18 mouse cellular contexts compared by ENCODE assay signal in the genomic region with DNA sequence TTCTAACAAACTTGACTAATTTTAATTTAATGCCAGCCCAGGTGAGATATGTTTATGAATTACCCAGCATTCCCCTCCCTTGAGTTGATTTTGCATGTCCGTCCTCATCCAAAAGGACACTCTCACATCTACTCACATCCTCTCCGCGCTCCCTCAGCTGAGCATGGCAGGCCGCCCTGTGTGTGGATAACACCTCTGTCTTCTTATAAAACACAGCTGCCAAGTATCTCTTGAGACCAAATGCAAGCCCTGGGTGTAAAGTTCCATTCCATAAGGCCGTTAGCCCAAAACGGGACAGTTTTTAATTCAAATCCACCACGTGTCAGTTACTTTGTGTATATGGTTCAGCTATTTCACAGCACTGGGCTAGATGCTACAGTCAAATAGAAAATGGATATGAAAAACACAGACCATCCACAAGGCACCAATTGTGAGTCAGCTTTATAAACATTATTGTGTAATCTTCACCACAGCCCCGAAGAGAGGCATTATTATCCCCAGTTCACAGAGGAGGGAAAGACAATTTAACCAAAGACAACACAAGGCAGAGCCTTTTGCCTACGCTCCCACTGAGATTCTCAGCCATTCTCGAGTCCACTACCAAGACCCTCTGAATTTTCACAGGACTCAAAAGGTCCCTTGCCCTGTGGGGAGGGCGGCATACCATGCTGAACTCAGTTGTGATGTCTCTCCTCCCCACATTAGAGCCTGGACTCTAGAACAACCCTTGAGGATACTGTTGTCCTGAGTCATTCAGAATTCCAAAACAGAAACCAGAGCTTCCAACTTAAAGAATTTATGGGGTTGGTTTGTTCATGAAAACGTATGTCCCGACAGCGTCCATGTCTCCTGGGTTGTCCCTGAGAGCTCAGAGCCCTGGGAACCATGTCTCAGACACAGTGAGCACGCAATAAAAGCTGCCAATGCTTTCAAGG. TPM values are rescaled to one million over a fixed set of nuclear protein-coding genes. Genes with fewer than 3 reads are reported as not detected.
DNase-seq lines count a peak whose midpoint lies in the region; ATAC-seq and TF ChIP-seq lines count a peak whose summit lies in the region.
"Had no signal": no experiment of that assay in that cellular context is flagged by ENCODE, and none has a peak within 500 bp of the region (broad histone marks: within the 10 kb centered on the region; RNA-seq: fewer than 3 reads in every experiment).

No protein-coding gene starts in this region.

- H3K79me3 ChIP-seq in C2C12 (ENCODE audit: low read depth): no peaks in the 10 kb centered on the region

- no peak for TF ChIP-seq CTCF in gastrocnemius, adult 2 months (IDR thresholded peaks at IDR 0.05)
- no peak for TF ChIP-seq CTCF in lung, embryonic 14.5 days (IDR thresholded peaks at IDR 0.05; ENCODE audit: low read depth)
- no peak for TF ChIP-seq CTCF in C2C12 (IDR thresholded peaks at IDR 0.05; ENCODE audit: control insufficient read depth, insufficient read depth, insufficient read length)

- intact Hi-C loops in gastrocnemius, adult 2 months (cut with DNase I): no loop called here
- intact Hi-C loops in gastrocnemius, postnatal 36 days (cut with DNase I): loop anchor here (10.0 kb wide), 1 partner anchor 82 kb away; no protein-coding TSS in a partner anchor

- no peaks in the 10 kb centered on the region for H3K9me3 ChIP-seq in lung, embryonic 14.5 days (ENCODE audit: low read depth, low read length)
- H3K9me3 ChIP-seq in limb, embryonic 15.5 days: no peaks in the 10 kb centered on the region; the same call in 1 of the 2 replicates
- H3K9me3 ChIP-seq: liver, embryonic 15.5 days had no signal

- no peaks in the 10 kb centered on the region for H3K27me3 ChIP-seq in lung, embryonic 14.5 days (ENCODE audit: insufficient read depth, low read length)
- no peaks in the 10 kb centered on the region for H3K27me3 ChIP-seq in C2C12 (ENCODE audit: control insufficient read depth, insufficient read depth, insufficient read length)
- H3K27me3 ChIP-seq in limb, embryonic 15.5 days: no peaks in the 10 kb centered on the region
- H3K27me3 ChIP-seq: embryonic facial prominence, embryonic 13.5 days; forebrain, embryonic 13.5 days; liver, embryonic 15.5 days; midbrain, embryonic 12.5 days had no signal

- peaks cover 10% of the 10 kb centered on the region for H3K4me1 ChIP-seq in lung, embryonic 14.5 days (ENCODE audit: insufficient read depth)
- peaks cover 32% of the 10 kb centered on the region for H3K4me1 ChIP-seq in limb, embryonic 15.5 days
- H3K4me1 ChIP-seq: forebrain, embryonic 13.5 days; liver, embryonic 15.5 days; midbrain, embryonic 12.5 days had no signal

- no peak overlapping the region for H3ac ChIP-seq in C2C12 (ENCODE audit: control insufficient read depth, insufficient read length, low read depth)

- no peaks in the 10 kb centered on the region for H3K36me3 ChIP-seq in lung, embryonic 14.5 days (ENCODE audit: insufficient read depth)
- H3K36me3 ChIP-seq in C2C12 (ENCODE audit: control insufficient read depth, insufficient read depth): no peaks in the 10 kb centered on the region
- no peaks in the 10 kb centered on the region for H3K36me3 ChIP-seq in limb, embryonic 15.5 days
- H3K36me3 ChIP-seq: embryonic facial prominence, embryonic 13.5 days; G1E; liver, embryonic 15.5 days; midbrain, embryonic 12.5 days had no signal

- peak overlapping the region; percentile 67 for H3K27ac ChIP-seq in gastrocnemius, adult 2 months
- peak overlapping the region; percentile 67 for H3K27ac ChIP-seq in lung, embryonic 14.5 days (ENCODE audit: low read depth)
- H3K27ac ChIP-seq in limb, embryonic 15.5 days: no peak overlapping the region
- H3K27ac ChIP-seq: embryonic facial prominence, embryonic 13.5 days; forebrain, embryonic 13.5 days; liver, embryonic 15.5 days; midbrain, embryonic 12.5 days had no signal

- H3K4me2 ChIP-seq in lung, embryonic 14.5 days: peak overlapping the region; percentile 25
- 0 out of 2 replicates have a peak overlapping the region, but pooled peaks have one; percentile 8 for H3K4me2 ChIP-seq in limb, embryonic 15.5 days
- H3K4me2 ChIP-seq: embryonic facial prominence, embryonic 13.5 days; forebrain, embryonic 13.5 days; liver, embryonic 15.5 days; midbrain, embryonic 12.5 days had no signal

- no peaks in the 10 kb centered on the region for H3K79me2 ChIP-seq in C2C12 (ENCODE audit: control insufficient read depth, insufficient read depth)

- peak; percentile 50 for DNase-seq in gastrocnemius, adult 2 months
- DNase-seq in gastrocnemius, postnatal 36 days: no peak
- DNase-seq in lung, embryonic 14.5 days: peak; percentile 73
- no peak for DNase-seq in lung, postnatal 25 days (ENCODE audit: low spot score)
- no peak for DNase-seq in natural killer cell, adult 2 months (ENCODE audit: low spot score in 2 of 2)
- DNase-seq in ovary, postnatal 14 days (ENCODE audit: low spot score): no peak
- DNase-seq: cerebellum, adult 11-12 months; heart, postnatal 14 days had no signal

- H3K4me3 ChIP-seq in gastrocnemius, adult 2 months: peak overlapping the region; percentile 56
- no peak overlapping the region for H3K4me3 ChIP-seq in lung, embryonic 14.5 days (ENCODE audit: low read depth, low read length)
- no peak overlapping the region for H3K4me3 ChIP-seq in C2C12 (ENCODE audit: insufficient read depth, poor library complexity, severe bottlenecking)
- no peak overlapping the region for H3K4me3 ChIP-seq in limb, embryonic 15.5 days
- H3K4me3 ChIP-seq: embryonic facial prominence, embryonic 13.5 days; forebrain, embryonic 13.5 days; liver, embryonic 15.5 days; midbrain, embryonic 12.5 days had no signal

- peak; percentile 63; the same call in 1 of the 2 replicates for ATAC-seq in lung, embryonic 14.5 days (ENCODE audit: insufficient read depth)
- 0 out of 2 replicates have a peak, but pooled peaks have one; percentile 40 for ATAC-seq in limb, embryonic 15.5 days (ENCODE audit: insufficient number of reproducible peaks, low FRiP score, low TSS enrichment, low read depth)
- ATAC-seq: activated CD4-positive, CD25-positive, alpha-beta regulatory T cell, adult 4 months; forebrain, embryonic 13.5 days; inflammation-experienced regulatory T-cells, adult 6 months had no signal

- 57% methylated on average over 15 of the region's 15 CpGs for WGBS in lung, embryonic 14.5 days
- WGBS in limb, embryonic 15.5 days: 55% methylated on average over 15 of the region's 15 CpGs

- no peak overlapping the region for H3K9ac ChIP-seq in lung, embryonic 14.5 days
- H3K9ac ChIP-seq in limb, embryonic 15.5 days: no peak overlapping the region
- H3K9ac ChIP-seq: embryonic facial prominence, embryonic 13.5 days; forebrain, embryonic 13.5 days; liver, embryonic 15.5 days; midbrain, embryonic 12.5 days had no signal

TF ChIP-seq in C2C12, 6 proteins besides CTCF, POLR2A, EP300 and RAD21:
- peak; percentile 62 for TF ChIP-seq USF1 (IDR thresholded peaks at IDR 0.05; ENCODE audit: low read depth)
- TF ChIP-seq CEBPB (IDR thresholded peaks at IDR 0.05; ENCODE audit: low read depth): peak; percentile 98
- no peak for TF ChIP-seq MYOD1 (IDR thresholded peaks at IDR 0.05; ENCODE audit: control insufficient read depth, insufficient read length, low read depth)
- no peak for TF ChIP-seq MAX (IDR thresholded peaks at IDR 0.05)

RNA-seq across cellular contexts. Expression of gene Bicc1, which starts 12.6 kb away (rescaled TPM):
- total RNA-seq in gastrocnemius, adult 2 months (2021): 1 to 10 TPM; 7.9 to 9.7 TPM
- total RNA-seq in gastrocnemius, postnatal 36 days (2021): 1 to 10 TPM; 8.1 to 8.4 TPM
- 26.4 and 27.9 TPM in 2 replicates for polyA plus RNA-seq in lung, embryonic 14.5 days (2014; fragmentation: Nextera tagmentation; extraction: Ambion mirVana)
- polyA plus RNA-seq in C2C12 (2012; fragmentation: generic; extraction: Trizol): 4.0 TPM
- polyA plus RNA-seq in limb, embryonic 15.5 days (2015; fragmentation: Nextera tagmentation; extraction: Ambion mirVana): 42.5 and 43.2 TPM in 2 replicates
- total RNA-seq: common myeloid progenitor, adult 5-6 weeks had no signal
- polyA plus RNA-seq: G1E had no signal

Comparison
In these comparisons a context has a peak if more than half of its experiments do, and no peak if none do; other contexts are left out.
1. DNase-seq: peak in gastrocnemius, adult 2 months (single experiment) and lung, embryonic 14.5 days (single experiment); none in gastrocnemius, postnatal 36 days (0 of 2), lung, postnatal 25 days (single experiment), natural killer cell, adult 2 months (0 of 2) and ovary, postnatal 14 days (single experiment).